Mouse (Mus musculus) embryonic fibroblast, embryonic 13.5 days (primary cell): ENCODE results near the gene Il12rb1.

Experiments used
- CTCF ChIP-seq: IDR thresholded peaks from 2 replicates; pipeline ENCODE4 v1.5.1; 2011; ENCODE audit warnings: mild to moderate bottlenecking, control low read depth, low read length, moderate library complexity, borderline replicate concordance; ENCODE audit not compliant: insufficient read depth
- POLR2A ChIP-seq: IDR thresholded peaks from 2 replicates; pipeline ENCODE4 v1.6.1; 2011; ENCODE audit warnings: low read depth, mild to moderate bottlenecking, control low read depth, low read length, moderate library complexity

GRCm38 (mm10) chr8:70807304-70807703, 945 bp upstream of the Il12rb1 start:
- TF ChIP-seq CTCF = no peak
- no peak for TF ChIP-seq POLR2A
